Mouse (Mus musculus) forebrain, embryonic 16.5 days (tissue): ENCODE measurements at regions not wholly inside any gene's neighbourhood (a gene's known extent, or its start where the extent isn't known, plus 50 kb on each side); places are given as distances from the start of the nearest gene placed in this dataset.

ENCODE experiments used
- ATAC-seq: fragments of 200-750 bp; cut with Nextera tagmentation; 2 replicates; pipeline ENCODE4 v1.8.0; 2017; ENCODE audit warnings: mild to moderate bottlenecking, moderate library complexity
- H3K27ac ChIP-seq: fragments of 300-500 bp; sonication (generic); 2 replicates; pipeline ENCODE4 v1.5.1; 2014; ENCODE audit warnings: low read length, control low read depth
- H3K27me3 ChIP-seq: fragments of 300-500 bp; sonication (generic); replicated peaks from 2 replicates; pipeline ENCODE4 v1.6.1; 2014; ENCODE audit warnings: low read length; ENCODE audit not compliant: control insufficient read depth, insufficient read depth
- H3K36me3 ChIP-seq: fragments of 300-500 bp; sonication (generic); 2 replicates; pipeline ENCODE4 v1.6.1; 2014; ENCODE audit not compliant: control insufficient read depth, insufficient read depth
- H3K4me1 ChIP-seq: fragments of 300-500 bp; sonication (generic); replicated peaks from 2 replicates; pipeline ENCODE4 v1.6.1; 2014; ENCODE audit warnings: low read length; ENCODE audit not compliant: control insufficient read depth, insufficient read depth
- H3K4me2 ChIP-seq: fragments of 300-500 bp; sonication (generic); 2 replicates; pipeline ENCODE4 v1.6.1; 2014; ENCODE audit warnings: mild to moderate bottlenecking, low read length, control low read depth
- H3K4me3 ChIP-seq: fragments of 300-500 bp; sonication (generic); replicated peaks from 2 replicates; pipeline ENCODE4 v1.5.1; 2014; ENCODE audit warnings: mild to moderate bottlenecking, low read length, control low read depth
- H3K9ac ChIP-seq: fragments of 300-500 bp; sonication (generic); replicated peaks from 2 replicates; pipeline ENCODE4 v1.6.1; 2014; ENCODE audit warnings: low read depth, low read length, control low read depth
- H3K9me3 ChIP-seq: fragments of 300-500 bp; sonication (generic); 2 replicates; pipeline ENCODE4 v1.6.1; 2016; ENCODE audit warnings: low read length; ENCODE audit not compliant: control insufficient read depth
- WGBS: fragments of 180-500 bp; shearing (Covaris S2); extraction: QIAGEN DNeasy Blood & Tissue Kit; methylation state at CpG from one replicate; pipeline ENCODE4 v1.1.7; 2014; 5-methylcytosine and 5-hydroxymethylcytosine counted together

- Histone ChIP-seq H3K4me1 (no peaks in the 10 kb centered on the region), H3K9ac (no peak overlapping the region), H3K27me3 (no peaks in the 10 kb centered on the region), H3K4me3 (no peak overlapping the region), H3K4me2 (no peak overlapping the region), H3K9me3 (no peaks in the 10 kb centered on the region), H3K36me3 (no peaks in the 10 kb centered on the region), H3K27ac (no peak overlapping the region)
- ATAC-seq: no peak
- 90% methylated on average over 10 of the region's 10 CpGs for WGBS
Measured at GRCm38 (mm10) chr15:38569011-38569640, 1143.8 kb downstream of the 4930447A16Rik start.

DNA sequence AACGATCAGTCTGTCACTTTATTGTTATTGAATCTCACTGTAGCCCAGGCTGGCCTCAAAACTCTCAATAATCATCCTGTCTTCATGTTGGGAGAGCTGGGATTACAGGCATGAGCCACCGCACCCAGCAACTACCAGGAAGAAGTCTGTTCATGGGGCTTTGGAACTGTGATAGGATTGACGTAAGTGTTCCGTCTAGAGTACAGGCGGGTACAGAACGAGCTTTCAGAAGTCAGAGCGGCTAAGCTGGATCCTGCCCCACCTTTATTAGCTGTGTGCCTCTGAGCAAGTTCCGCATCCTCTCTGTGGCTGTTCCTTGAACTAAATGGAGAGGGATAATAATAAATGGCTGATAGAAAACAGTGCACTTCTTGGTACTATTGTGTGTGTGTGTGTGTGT lies 1144.8 kb downstream of the 4930447A16Rik start:
- H3K9me3 ChIP-seq: no peaks in the 10 kb centered on the region
- WGBS: 89% methylated on average over 8 of the region's 8 CpGs
- H3K9ac ChIP-seq: no peak overlapping the region
- H3K27ac ChIP-seq: no peak overlapping the region
- no peak for ATAC-seq
- H3K4me1 ChIP-seq: no peaks in the 10 kb centered on the region
- H3K4me3 ChIP-seq: no peak overlapping the region
- H3K4me2 ChIP-seq: no peak overlapping the region
- no peaks in the 10 kb centered on the region for H3K27me3 ChIP-seq
- H3K36me3 ChIP-seq: no peaks in the 10 kb centered on the region

GRCm38 (mm10) chr15:38570735-38571134 lies 1145.4 kb downstream of the 4930447A16Rik start:
- 64% methylated on average over 8 of the region's 8 CpGs for WGBS
- Histone ChIP-seq H3K9me3 (no peaks in the 10 kb centered on the region), H3K36me3 (no peaks in the 10 kb centered on the region), H3K9ac (no peak overlapping the region), H3K27me3 (no peaks in the 10 kb centered on the region), H3K27ac (no peak overlapping the region), H3K4me3 (no peak overlapping the region), H3K4me2 (no peak overlapping the region), H3K4me1 (no peaks in the 10 kb centered on the region)
- no peak for ATAC-seq

GRCm38 (mm10) chr15:38572652-38573051 lies 1147.3 kb downstream of the 4930447A16Rik start:
- no peaks in the 10 kb centered on the region for H3K4me1 ChIP-seq
- no peaks in the 10 kb centered on the region for H3K36me3 ChIP-seq
- H3K27ac ChIP-seq: no peak overlapping the region
- no peaks in the 10 kb centered on the region for H3K27me3 ChIP-seq
- H3K4me3 ChIP-seq: no peak overlapping the region
- 82% methylated on average over 4 of the region's 4 CpGs for WGBS
- H3K4me2 ChIP-seq: no peak overlapping the region
- H3K9me3 ChIP-seq: no peaks in the 10 kb centered on the region
- H3K9ac ChIP-seq: no peak overlapping the region
- no peak for ATAC-seq

- Histone ChIP-seq H3K27ac (no peak overlapping the region), H3K36me3 (no peaks in the 10 kb centered on the region), H3K4me3 (no peak overlapping the region), H3K4me2 (no peak overlapping the region), H3K4me1 (no peaks in the 10 kb centered on the region), H3K27me3 (no peaks in the 10 kb centered on the region), H3K9me3 (no peaks in the 10 kb centered on the region), H3K9ac (no peak overlapping the region)
- ATAC-seq: no peak
- 80% methylated on average over 8 of the region's 8 CpGs for WGBS
Measured at GRCm38 (mm10) chr15:38574447-38574846, 1149.1 kb downstream of the 4930447A16Rik start.

DNA sequence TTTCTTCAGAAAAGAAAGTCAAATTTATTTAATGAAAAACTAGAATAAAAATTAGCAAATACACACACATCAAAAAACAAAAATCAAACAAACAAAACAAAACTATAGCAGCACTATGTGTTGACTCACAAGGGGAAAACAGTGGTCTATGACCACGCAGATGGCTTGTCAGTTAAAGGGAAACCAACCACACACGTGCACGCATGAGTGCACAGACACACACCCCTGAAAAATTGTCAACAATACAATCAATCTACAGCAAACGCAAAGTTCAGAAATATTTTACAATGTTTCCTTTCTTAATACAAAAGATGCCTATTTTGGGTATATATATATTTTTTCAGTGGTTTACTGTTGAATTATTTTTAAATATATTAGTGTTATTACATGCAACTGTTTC lies 1149.9 kb downstream of the 4930447A16Rik start:
- Histone ChIP-seq H3K4me2 (no peak overlapping the region), H3K9me3 (no peaks in the 10 kb centered on the region), H3K4me3 (no peak overlapping the region), H3K27ac (no peak overlapping the region), H3K27me3 (no peaks in the 10 kb centered on the region), H3K4me1 (no peaks in the 10 kb centered on the region), H3K36me3 (no peaks in the 10 kb centered on the region), H3K9ac (no peak overlapping the region)
- ATAC-seq: no peak
- WGBS: 75% methylated on average over 4 of the region's 4 CpGs

DNA sequence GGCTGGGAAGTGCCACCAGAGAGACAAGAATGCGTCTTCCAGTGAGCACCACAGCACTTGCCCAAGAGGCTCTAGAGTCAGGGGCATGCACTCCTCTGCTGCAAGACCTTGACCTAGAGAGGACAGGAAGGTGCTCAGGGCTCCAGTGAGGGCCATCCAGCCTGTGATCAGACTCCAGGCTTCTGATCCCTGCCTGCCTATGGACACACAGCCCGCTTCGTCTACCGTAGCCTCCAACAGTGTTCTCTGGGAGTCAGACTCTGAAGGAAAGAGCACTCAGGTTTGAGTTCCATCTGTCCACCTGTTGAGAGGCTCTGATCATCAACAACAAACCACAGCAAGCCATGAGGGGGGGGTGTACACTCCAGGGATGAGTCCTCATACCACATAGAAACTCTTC lies 1152.3 kb downstream of the 4930447A16Rik start:
- Histone ChIP-seq H3K4me3 (no peak overlapping the region), H3K9ac (no peak overlapping the region), H3K27ac (no peak overlapping the region), H3K4me2 (no peak overlapping the region), H3K9me3 (no peaks in the 10 kb centered on the region), H3K27me3 (no peaks in the 10 kb centered on the region), H3K4me1 (no peaks in the 10 kb centered on the region), H3K36me3 (no peaks in the 10 kb centered on the region)
- no peak for ATAC-seq
- 98% methylated on average over 4 of the region's 4 CpGs for WGBS

GRCm38 (mm10) chr15:38579481-38579880 lies 1154.1 kb downstream of the 4930447A16Rik start:
- no peak overlapping the region for H3K4me3 ChIP-seq
- no peaks in the 10 kb centered on the region for H3K4me1 ChIP-seq
- H3K9me3 ChIP-seq: no peaks in the 10 kb centered on the region
- H3K27me3 ChIP-seq: no peaks in the 10 kb centered on the region
- no peak overlapping the region for H3K9ac ChIP-seq
- WGBS: 76% methylated on average over 4 of the region's 4 CpGs
- H3K27ac ChIP-seq: no peak overlapping the region
- ATAC-seq: no peak
- H3K4me2 ChIP-seq: no peak overlapping the region
- no peaks in the 10 kb centered on the region for H3K36me3 ChIP-seq

DNA sequence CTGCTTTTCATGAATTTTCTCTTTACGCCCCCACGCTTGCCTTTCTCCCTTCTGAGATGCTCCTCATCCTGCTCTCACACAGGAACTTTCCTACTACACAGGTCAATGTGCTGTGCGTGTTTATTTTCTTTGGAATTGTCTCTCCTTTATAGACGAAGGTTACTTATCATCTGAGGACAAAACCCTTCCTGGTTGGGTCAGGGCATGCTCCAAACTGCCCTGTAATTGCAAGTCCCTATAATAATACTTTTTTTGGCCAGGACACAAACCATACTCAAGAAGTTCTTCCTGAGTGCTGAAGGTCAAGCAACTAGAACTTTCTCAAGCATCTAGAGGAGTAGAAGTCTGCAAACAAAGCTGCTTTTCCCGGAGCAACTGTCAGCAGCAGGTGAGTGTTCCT lies 1158.1 kb downstream of the 4930447A16Rik start:
- WGBS: 83% methylated on average over 5 of the region's 5 CpGs
- no peak overlapping the region for H3K4me3 ChIP-seq
- ATAC-seq: no peak
- H3K4me1 ChIP-seq: 0 out of 2 replicates have a peak, but pooled peaks cover 3% of the 10 kb centered on the region
- H3K9ac ChIP-seq: no peak overlapping the region
- H3K9me3 ChIP-seq: no peaks in the 10 kb centered on the region
- H3K27me3 ChIP-seq: no peaks in the 10 kb centered on the region
- H3K4me2 ChIP-seq: no peak overlapping the region
- H3K27ac ChIP-seq: no peak overlapping the region
- H3K36me3 ChIP-seq: no peaks in the 10 kb centered on the region

DNA sequence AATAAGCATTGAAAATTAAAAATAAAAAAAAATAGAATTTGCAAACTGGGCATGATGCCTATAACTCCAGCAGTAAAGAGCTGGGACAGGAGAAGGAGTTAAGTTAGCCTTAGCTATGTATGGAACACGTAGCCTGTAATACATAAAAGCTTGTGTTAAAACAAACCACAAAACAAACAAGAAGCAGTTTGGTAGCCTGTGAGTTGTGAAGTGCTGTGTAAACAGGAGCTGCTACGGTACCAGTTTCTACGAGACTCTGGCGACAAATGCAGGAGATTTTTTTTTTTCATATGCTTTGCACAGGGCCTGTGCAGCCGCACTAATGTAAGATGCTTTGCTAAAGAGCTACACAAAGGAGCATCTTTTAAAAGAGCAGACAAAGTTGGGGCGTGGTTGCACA lies 1159.1 kb downstream of the 4930447A16Rik start:
- Histone ChIP-seq H3K4me1 (0 out of 2 replicates have a peak, but pooled peaks cover 3% of the 10 kb centered on the region), H3K27me3 (no peaks in the 10 kb centered on the region), H3K9ac (no peak overlapping the region), H3K36me3 (no peaks in the 10 kb centered on the region), H3K27ac (no peak overlapping the region), H3K4me3 (no peak overlapping the region), H3K4me2 (no peak overlapping the region), H3K9me3 (no peaks in the 10 kb centered on the region)
- no peak for ATAC-seq
- WGBS: 75% methylated on average over 6 of the region's 6 CpGs
